18 mouse cellular contexts compared by ENCODE assay signal in genomic region chr17:71057758-71058157, GRCm38 (mm10). TPM values are rescaled to one million over a fixed set of nuclear protein-coding genes. Genes with fewer than 3 reads are reported as not detected.
DNase-seq lines count a peak whose midpoint lies in the region; ATAC-seq lines count a peak whose summit lies in the region.
"Had no signal": no experiment of that assay in that cellular context is flagged by ENCODE, and none has a peak within 500 bp of the region (broad histone marks: within the 10 kb centered on the region; RNA-seq: fewer than 3 reads in every experiment).

No protein-coding gene starts in this region.

- no peak for DNase-seq in neural tube, embryonic 10.5 days (ENCODE audit: extremely low spot score, low spot score)
- DNase-seq: adrenal gland, adult 8-10 months; adrenal gland, postnatal 14 days; adrenal gland, postnatal 36 days; cerebellum, adult 11-12 months; cerebellum, adult 2 months; cerebellum, adult 9-10 months; cerebellum, postnatal 10 days; cerebellum, postnatal 25 days; forebrain, postnatal 0 days had no signal

- H3K9ac ChIP-seq in hindbrain, embryonic 13.5 days, result no peak overlapping the region
- no peak overlapping the region for H3K9ac ChIP-seq in hindbrain, embryonic 12.5 days
- no peak overlapping the region for H3K9ac ChIP-seq in neural tube, embryonic 14.5 days (replicated peaks; ENCODE audit: low read depth, low read length)
- H3K9ac ChIP-seq: embryonic facial prominence, embryonic 12.5 days; forebrain, embryonic 13.5 days; forebrain, embryonic 15.5 days; forebrain, postnatal 0 days had no signal

- H3K4me2 ChIP-seq in hindbrain, embryonic 13.5 days, result no peak overlapping the region
- no peak overlapping the region for H3K4me2 ChIP-seq in hindbrain, embryonic 12.5 days (replicated peaks)
- H3K4me2 ChIP-seq in neural tube, embryonic 14.5 days (ENCODE audit: low read depth, low read length), result no peak overlapping the region
- H3K4me2 ChIP-seq: embryonic facial prominence, embryonic 12.5 days; forebrain, embryonic 13.5 days; forebrain, embryonic 15.5 days had no signal

- H3K4me1 ChIP-seq in hindbrain, embryonic 13.5 days (replicated peaks), result peaks cover 5% of the 10 kb centered on the region; the same call in 1 of the 2 replicates
- H3K4me1 ChIP-seq in hindbrain, embryonic 12.5 days, result no peaks in the 10 kb centered on the region
- H3K4me1 ChIP-seq in neural tube, embryonic 14.5 days (ENCODE audit: control insufficient read depth, insufficient read depth, low read length), result peaks cover 2% of the 10 kb centered on the region; the same call in 1 of the 2 replicates
- H3K4me1 ChIP-seq: forebrain, embryonic 13.5 days; forebrain, embryonic 15.5 days had no signal

- 0 out of 2 replicates have a peak, but pooled peaks have one; percentile 28 for ATAC-seq in hindbrain, embryonic 13.5 days (ENCODE audit: low FRiP score)
- no peak for ATAC-seq in hindbrain, embryonic 12.5 days (ENCODE audit: low FRiP score)
- peak; percentile 69; the same call in 1 of the 2 replicates for ATAC-seq in neural tube, embryonic 14.5 days (ENCODE audit: low read depth)
- no peak for ATAC-seq in activated CD4-positive, CD25-positive, alpha-beta regulatory T cell, adult 4 months
- ATAC-seq: forebrain, embryonic 13.5 days; forebrain, embryonic 15.5 days; forebrain, postnatal 0 days had no signal

- H3K27me3 ChIP-seq in hindbrain, embryonic 13.5 days, result no peaks in the 10 kb centered on the region
- H3K27me3 ChIP-seq in hindbrain, embryonic 12.5 days, result no peaks in the 10 kb centered on the region
- no peaks in the 10 kb centered on the region for H3K27me3 ChIP-seq in neural tube, embryonic 14.5 days (ENCODE audit: control insufficient read depth, insufficient read depth, low read length)
- H3K27me3 ChIP-seq: embryonic facial prominence, embryonic 12.5 days; forebrain, embryonic 13.5 days; forebrain, embryonic 15.5 days had no signal

- no peaks in the 10 kb centered on the region for H3K9me3 ChIP-seq in hindbrain, embryonic 13.5 days
- no peaks in the 10 kb centered on the region for H3K9me3 ChIP-seq in hindbrain, embryonic 12.5 days (replicated peaks)
- H3K9me3 ChIP-seq in neural tube, embryonic 14.5 days (ENCODE audit: control insufficient read depth, low read length), result no peaks in the 10 kb centered on the region
- H3K9me3 ChIP-seq: embryonic facial prominence, embryonic 10.5 days; embryonic facial prominence, embryonic 12.5 days; forebrain, embryonic 13.5 days; forebrain, embryonic 15.5 days had no signal

- no peak overlapping the region for H3K4me3 ChIP-seq in hindbrain, embryonic 13.5 days
- no peak overlapping the region for H3K4me3 ChIP-seq in hindbrain, embryonic 12.5 days
- H3K4me3 ChIP-seq in neural tube, embryonic 14.5 days (ENCODE audit: low read depth, low read length), result no peak overlapping the region
- H3K4me3 ChIP-seq: embryonic facial prominence, embryonic 10.5 days; embryonic facial prominence, embryonic 12.5 days; forebrain, embryonic 13.5 days; forebrain, embryonic 15.5 days had no signal

- no peaks in the 10 kb centered on the region for H3K36me3 ChIP-seq in hindbrain, embryonic 13.5 days
- H3K36me3 ChIP-seq in hindbrain, embryonic 12.5 days, result no peaks in the 10 kb centered on the region
- no peaks in the 10 kb centered on the region for H3K36me3 ChIP-seq in neural tube, embryonic 14.5 days (ENCODE audit: control insufficient read depth, insufficient read depth, low read length)
- H3K36me3 ChIP-seq: embryonic facial prominence, embryonic 10.5 days; embryonic facial prominence, embryonic 12.5 days; forebrain, embryonic 15.5 days had no signal

- no peak overlapping the region for H3K27ac ChIP-seq in hindbrain, embryonic 13.5 days
- no peak overlapping the region for H3K27ac ChIP-seq in hindbrain, embryonic 12.5 days
- H3K27ac ChIP-seq in neural tube, embryonic 14.5 days (ENCODE audit: low read depth, low read length), result no peak overlapping the region
- H3K27ac ChIP-seq: embryonic facial prominence, embryonic 10.5 days; embryonic facial prominence, embryonic 12.5 days; forebrain, embryonic 13.5 days; forebrain, embryonic 15.5 days had no signal

- 73% methylated on average over 3 of the region's 3 CpGs for WGBS in hindbrain, embryonic 13.5 days
- WGBS in hindbrain, embryonic 12.5 days, result 76% methylated on average over 3 of the region's 3 CpGs
- WGBS in neural tube, embryonic 14.5 days, result 71% methylated on average over 3 of the region's 3 CpGs

RNA-seq across cellular contexts. Expression of gene Myl12a, which starts 55.1 kb away (rescaled TPM):
- polyA plus RNA-seq in hindbrain, embryonic 13.5 days (2015; fragmentation: Nextera tagmentation; extraction: Ambion mirVana), result 153 and 157 TPM in 2 replicates
- polyA plus RNA-seq in hindbrain, embryonic 12.5 days (2016; fragmentation: Nextera tagmentation; extraction: Ambion mirVana), result 351 and 382 TPM in 2 replicates
- polyA plus RNA-seq in neural tube, embryonic 14.5 days (2014; fragmentation: Nextera tagmentation; extraction: Ambion mirVana), result 63.7 and 118 TPM in 2 replicates
- 100 to 1,000 TPM; 693 to 929 TPM for polyA plus RNA-seq in activated CD4-positive, CD25-positive, alpha-beta regulatory T cell, adult 4 months (2017; shearing (Covaris generic))

RNA-seq across cellular contexts. Expression of gene Myom1, which starts 55.3 kb away (rescaled TPM):
- polyA plus RNA-seq in hindbrain, embryonic 13.5 days (2015; fragmentation: Nextera tagmentation; extraction: Ambion mirVana), result 1.2 and 1.6 TPM in 2 replicates
- polyA plus RNA-seq in hindbrain, embryonic 12.5 days (2016; fragmentation: Nextera tagmentation; extraction: Ambion mirVana), result 1.9 and 5.0 TPM in 2 replicates
- polyA plus RNA-seq in neural tube, embryonic 14.5 days (2014; fragmentation: Nextera tagmentation; extraction: Ambion mirVana), result 1.5 and 2.8 TPM in 2 replicates
- under 1 TPM in 1 of 2 experiments, not detected in 1; 0.26 TPM for polyA plus RNA-seq in activated CD4-positive, CD25-positive, alpha-beta regulatory T cell, adult 4 months (2017; shearing (Covaris generic))

Comparison
In these comparisons a context has a peak if more than half of its experiments do, and no peak if none do; other contexts are left out.
1. ATAC-seq: peak in hindbrain, embryonic 13.5 days (single experiment) and neural tube, embryonic 14.5 days (single experiment); none in hindbrain, embryonic 12.5 days (single experiment) and activated CD4-positive, CD25-positive, alpha-beta regulatory T cell, adult 4 months (single experiment).